Mouse (Mus musculus) MEL (cell line): ENCODE results near the gene Ugt1a9. TPM values are rescaled to one million over a fixed set of nuclear protein-coding genes. Genes with fewer than 3 reads are reported as not detected.

Source experiments
- DNase-seq: peaks from one replicate; pipeline ENCODE4 v3.0.0; 2011; ENCODE audit warnings: low read depth, low spot score
- H3K27ac ChIP-seq: 2 replicates; pipeline ENCODE4 v1.5.1; 2012; ENCODE audit warnings: low read depth, mild to moderate bottlenecking, control low read depth, low read length, moderate library complexity; ENCODE audit not compliant: control insufficient read depth
- H3K27me3 ChIP-seq, 2 experiments: fragments of 150-350 bp in 1 of 2; sonication (generic) in 1 of 2; 2 replicates each; pipeline ENCODE4 v1.6.1; 2012; ENCODE audit warnings: low read length in 2 of 2, mild to moderate bottlenecking in 2 of 2, improper control_type of control experiment in 1 of 2, moderate library complexity in 1 of 2; ENCODE audit not compliant: insufficient read depth in 2 of 2, control insufficient read depth in 1 of 2
- H3K36me3 ChIP-seq, 2 experiments: 2 replicates each; pipeline ENCODE4 v1.6.1; 2012 to 2014; ENCODE audit warnings: low read length in 2 of 2, improper control_type of control experiment in 1 of 2, inconsistent platforms in 1 of 2, mild to moderate bottlenecking in 1 of 2; ENCODE audit not compliant: insufficient read depth in 2 of 2, control insufficient read depth in 1 of 2
- H3K4me1 ChIP-seq, 2 experiments: fragments of 150-350 bp in 1 of 2; sonication (generic) in 1 of 2; 2 replicates each; pipeline ENCODE4 v1.6.1; 2012; ENCODE audit warnings: low read length in 2 of 2, improper control_type of control experiment in 1 of 2, mild to moderate bottlenecking in 1 of 2; ENCODE audit not compliant: insufficient read depth in 2 of 2, control insufficient read depth in 1 of 2
- H3K4me3 ChIP-seq, 2 experiments: fragments of 150-350 bp in 1 of 2; sonication (generic) in 1 of 2; 2 replicates each; pipeline ENCODE4 v1.5.1; 2012; ENCODE audit warnings: low read depth in 2 of 2, low read length in 2 of 2, mild to moderate bottlenecking in 2 of 2, moderate library complexity in 2 of 2, control low read depth in 1 of 2, improper control_type of control experiment in 1 of 2; ENCODE audit not compliant: control insufficient read depth in 1 of 2, insufficient read depth in 1 of 2
- H3K79me2 ChIP-seq: 2 replicates; pipeline ENCODE4 v1.6.1; 2012; ENCODE audit warnings: mild to moderate bottlenecking, low read length, moderate library complexity; ENCODE audit not compliant: control insufficient read depth, poor library complexity, insufficient read depth
- H3K9ac ChIP-seq: 2 replicates; pipeline ENCODE4 v1.6.1; 2012; ENCODE audit warnings: low read depth, mild to moderate bottlenecking, control low read depth, low read length, moderate library complexity; ENCODE audit not compliant: control insufficient read depth, poor library complexity, severe bottlenecking
- H3K9me3 ChIP-seq: fragments of 150-350 bp; sonication (generic); replicated peaks from 2 replicates; pipeline ENCODE4 v1.6.1; 2012; ENCODE audit warnings: mild to moderate bottlenecking, low read length, improper control_type of control experiment, moderate library complexity; ENCODE audit not compliant: insufficient read depth
- BHLHE40 ChIP-seq: IDR thresholded peaks from 2 replicates; pipeline ENCODE4 v1.6.1; 2012; ENCODE audit warnings: low read depth, mild to moderate bottlenecking, inconsistent platforms, low read length, improper control_type of control experiment, borderline replicate concordance
- CHD1 ChIP-seq: IDR thresholded peaks from 2 replicates; pipeline ENCODE4 v1.6.1; 2012; ENCODE audit warnings: low read depth, mild to moderate bottlenecking, inconsistent platforms, low read length, improper control_type of control experiment
- E2F4 ChIP-seq: IDR thresholded peaks from 2 replicates; pipeline ENCODE4 v1.6.1; 2011; ENCODE audit warnings: low read depth, low read length, improper control_type of control experiment, borderline replicate concordance
- EP300 ChIP-seq, 2 experiments: IDR thresholded peaks; 2 replicates each; pipeline ENCODE4 v1.6.1; 2011; ENCODE audit warnings: improper control_type of control experiment in 2 of 2, low read length in 2 of 2, low read depth in 1 of 2, mild to moderate bottlenecking in 1 of 2
- ETS1 ChIP-seq: IDR thresholded peaks from 2 replicates; pipeline ENCODE4 v1.6.1; 2012; ENCODE audit warnings: low read depth, mild to moderate bottlenecking, inconsistent platforms, low read length, improper control_type of control experiment, moderate library complexity
- GABPA ChIP-seq: IDR thresholded peaks from 2 replicates; pipeline ENCODE4 v1.6.1; 2012; ENCODE audit warnings: low read depth, mild to moderate bottlenecking, inconsistent platforms, low read length, improper control_type of control experiment, moderate library complexity
- GATA1 ChIP-seq: IDR thresholded peaks from 2 replicates; pipeline ENCODE4 v1.6.1; 2011; ENCODE audit warnings: low read depth, low read length, improper control_type of control experiment
- MAX ChIP-seq: IDR thresholded peaks from 2 replicates; pipeline ENCODE4 v1.6.1; 2011; ENCODE audit warnings: low read length, improper control_type of control experiment
- MAZ ChIP-seq: IDR thresholded peaks from 2 replicates; pipeline ENCODE4 v1.6.1; 2012; ENCODE audit warnings: low read depth, mild to moderate bottlenecking, inconsistent platforms, low read length, improper control_type of control experiment
- MXI1 ChIP-seq: IDR thresholded peaks from 2 replicates; pipeline ENCODE4 v1.6.1; 2011; ENCODE audit warnings: mild to moderate bottlenecking, low read depth, low read length, improper control_type of control experiment
- MYB ChIP-seq: IDR thresholded peaks from 2 replicates; pipeline ENCODE4 v1.6.1; 2011; ENCODE audit warnings: mild to moderate bottlenecking, low read depth, low read length, improper control_type of control experiment
- MYC ChIP-seq: IDR thresholded peaks from 2 replicates; pipeline ENCODE4 v1.6.1; 2011; ENCODE audit warnings: low read depth, mild to moderate bottlenecking, low read length, improper control_type of control experiment, moderate library complexity
- NELFE ChIP-seq: IDR thresholded peaks from 2 replicates; pipeline ENCODE4 v1.6.1; 2011; ENCODE audit warnings: low read depth, low read length, improper control_type of control experiment
- NRF1 ChIP-seq: IDR thresholded peaks from 2 replicates; pipeline ENCODE4 v1.6.1; 2014; ENCODE audit warnings: low read depth, mild to moderate bottlenecking, inconsistent platforms, low read length, improper control_type of control experiment, moderate library complexity; ENCODE audit not compliant: poor library complexity, insufficient read depth, severe bottlenecking
- RCOR1 ChIP-seq: IDR thresholded peaks from 2 replicates; pipeline ENCODE4 v1.6.1; 2012; ENCODE audit warnings: low read depth, mild to moderate bottlenecking, inconsistent platforms, low read length, improper control_type of control experiment
- SMC3 ChIP-seq: IDR thresholded peaks from 2 replicates; pipeline ENCODE4 v1.6.1; 2011; ENCODE audit warnings: low read depth, low read length, improper control_type of control experiment
- TAL1 ChIP-seq: IDR thresholded peaks from 2 replicates; pipeline ENCODE4 v1.6.1; 2012; ENCODE audit warnings: mild to moderate bottlenecking, inconsistent platforms, low read length, moderate library complexity, mixed read lengths
- TCF12 ChIP-seq: IDR thresholded peaks from 2 replicates; pipeline ENCODE4 v1.6.1; 2014; ENCODE audit warnings: low read depth, mild to moderate bottlenecking, inconsistent platforms, low read length, improper control_type of control experiment, moderate library complexity
- USF2 ChIP-seq, 2 experiments: IDR thresholded peaks; 2 replicates each; pipeline ENCODE4 v1.6.1; 2011 to 2012; ENCODE audit warnings: improper control_type of control experiment in 2 of 2, low read length in 2 of 2, borderline replicate concordance in 1 of 2, inconsistent platforms in 1 of 2, low read depth in 1 of 2, mild to moderate bottlenecking in 1 of 2; ENCODE audit not compliant: insufficient read depth in 1 of 2
- ZKSCAN1 ChIP-seq: IDR thresholded peaks from 2 replicates; pipeline ENCODE4 v1.6.1; 2012; ENCODE audit warnings: low read depth, mild to moderate bottlenecking, inconsistent platforms, low read length, improper control_type of control experiment, moderate library complexity
- ZNF384 ChIP-seq: IDR thresholded peaks from 2 replicates; pipeline ENCODE4 v1.6.1; 2012; ENCODE audit warnings: low read depth, mild to moderate bottlenecking, inconsistent platforms, low read length, improper control_type of control experiment
- polyA plus RNA-seq, 2 experiments: library from polyadenylated mRNA; stranded (reverse) in 1 of 2; unstranded in 1 of 2; fragments of >175 nt in 1 of 2; fragments of >200 nt in 1 of 2; gene quantifications; 2 replicates each; pipeline versions ENCODE4 v1.2.1 to v1.2.4; 2012; ENCODE audit warnings: low replicate concordance in 2 of 2, low read depth in 1 of 2; ENCODE audit not compliant: insufficient read length in 2 of 2, insufficient read depth in 1 of 2, missing spikeins in 1 of 2
- total RNA-seq: library from RNA; depleted of rRNA; stranded (reverse); fragments of 300-350 nt; gene quantifications from 2 replicates; pipeline ENCODE4 v1.2.3, GENCODE M21; 2012

Ugt1a9 gene
- total and polyA plus RNA-seq, 3 experiments, result not detected

- Histone ChIP-seq H3K9ac (no peak overlapping the region), H3K27ac (no peak overlapping the region), H3K36me3 (no peaks in the 10 kb centered on the region), H3K4me3 (no peak overlapping the region), H3K27me3 (peaks cover 2 to 3% of the 10 kb centered on the region in 2 experiments; a peak in 2 of 4 replicates), H3K9me3 (no peaks in the 10 kb centered on the region), H3K79me2 (no peaks in the 10 kb centered on the region), H3K4me1 (no peaks in the 10 kb centered on the region)
- no peak for DNase-seq
- TF ChIP-seq TCF12 (no peak), BHLHE40 (no peak), USF2 (IDR thresholded peaks at IDR 0.05; ENCODE audit: borderline replicate concordance in 1 of 2, insufficient read depth in 1 of 2, low read depth in 1 of 2, low read length in 2 of 2) (no peak), MYC (no peak), GABPA (no peak), GATA1 (no peak), MAX (no peak), SMC3 (no peak), MXI1 (no peak), ETS1 (no peak), RCOR1 (no peak), NRF1 (no peak), E2F4 (no peak), NELFE (no peak), MAZ (no peak)
Measured at GRCm38 (mm10) chr1:88199996-88200395, 129.4 kb downstream of the Ugt1a9 start.

DNA sequence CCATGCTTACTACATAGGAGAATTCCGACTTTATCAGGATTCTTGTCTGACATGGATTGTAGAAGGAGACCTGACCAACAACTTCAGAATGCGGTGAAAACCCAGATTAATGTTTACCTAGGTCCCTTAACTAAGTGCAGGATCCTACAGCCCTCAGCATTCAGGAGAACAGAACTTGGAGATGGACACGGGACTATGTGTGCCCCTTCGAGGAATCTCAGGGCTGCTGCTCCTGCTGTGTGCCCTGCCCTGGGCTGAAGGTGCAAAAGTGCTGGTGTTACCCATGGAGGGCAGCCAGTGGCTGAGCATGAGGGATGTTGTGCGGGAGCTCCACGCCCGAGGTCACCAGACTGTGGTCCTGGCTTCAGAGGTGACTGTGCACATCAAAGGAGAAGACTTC is 129.9 kb downstream of the Ugt1a9 start, which contains the start of gene Ugt1a2:
Ugt1a2 (plus strand) TSS at position 146 of the 400 bp plus-strand sequence.
- peaks cover 2 to 3% of the 10 kb centered on the region in 2 experiments; a peak in 2 of 4 replicates for H3K27me3 ChIP-seq
- H3K4me3 ChIP-seq, result no peak within 1 kb of the TSS
- no peaks in the 10 kb centered on the region for H3K9me3 ChIP-seq
- H3K4me1 ChIP-seq, result no peaks in the 10 kb centered on the region
- H3K36me3 ChIP-seq, result no peaks in the 10 kb centered on the region
- H3K79me2 ChIP-seq, result no peaks in the 10 kb centered on the region
- H3K27ac ChIP-seq, result no peak within 1 kb of the TSS
- H3K9ac ChIP-seq, result no peak within 1 kb of the TSS
- TF ChIP-seq NRF1, result no peak
- no peak for TF ChIP-seq MXI1
- TF ChIP-seq TAL1, result no peak
- no peak for TF ChIP-seq CHD1
- TF ChIP-seq GABPA, result no peak
- TF ChIP-seq ZNF384, result no peak
- TF ChIP-seq MYB, result no peak
- TF ChIP-seq EP300 (IDR thresholded peaks at IDR 0.05; ENCODE audit: low read depth in 1 of 2, low read length in 2 of 2), result no peak
- no peak for TF ChIP-seq ZKSCAN1
- TF ChIP-seq, all 39 proteins: peak for 0
- DNase-seq, result no peak
